Mouse (Mus musculus) intestine, embryonic 16.5 days (tissue): ENCODE measurements around the gene Lrfn2. TPM values are rescaled to one million over a fixed set of nuclear protein-coding genes. Genes with fewer than 3 reads are reported as not detected.

Experiments used
- ATAC-seq: fragments of 200-750 bp; cut with Nextera tagmentation; 2 replicates; pipeline ENCODE4 v1.8.0; 2017; ENCODE audit warnings: moderate TSS enrichment, moderate library complexity
- H3K27ac ChIP-seq: fragments of 300-500 bp; sonication (generic); 2 replicates; pipeline ENCODE4 v1.5.1; 2014; ENCODE audit warnings: mild to moderate bottlenecking, low read length
- H3K27me3 ChIP-seq: fragments of 300-500 bp; sonication (generic); replicated peaks from 2 replicates; pipeline ENCODE4 v1.6.1; 2014; ENCODE audit warnings: low read length, control low read depth, mixed read lengths; ENCODE audit not compliant: control insufficient read depth, insufficient read depth
- H3K36me3 ChIP-seq: fragments of 300-500 bp; sonication (generic); 2 replicates; pipeline ENCODE4 v1.6.1; 2014; ENCODE audit warnings: low read length, control low read depth; ENCODE audit not compliant: control insufficient read depth, insufficient read depth
- H3K4me1 ChIP-seq: fragments of 300-500 bp; sonication (generic); 2 replicates; pipeline ENCODE4 v1.6.1; 2014; ENCODE audit warnings: low read length, control low read depth, mixed read lengths; ENCODE audit not compliant: control insufficient read depth, insufficient read depth
- H3K4me2 ChIP-seq: fragments of 300-500 bp; sonication (generic); 2 replicates; pipeline ENCODE4 v1.6.1; 2014; ENCODE audit warnings: low read depth, low read length, control low read depth
- H3K4me3 ChIP-seq: fragments of 300-500 bp; sonication (generic); 2 replicates; pipeline ENCODE4 v1.5.1; 2014; ENCODE audit warnings: mild to moderate bottlenecking, low read length
- H3K9ac ChIP-seq: fragments of 300-500 bp; sonication (generic); 2 replicates; pipeline ENCODE4 v1.6.1; 2014; ENCODE audit warnings: low read depth, low read length
- H3K9me3 ChIP-seq: fragments of 300-500 bp; sonication (generic); 2 replicates; pipeline ENCODE4 v1.6.1; 2016; ENCODE audit warnings: low read length, control low read depth; ENCODE audit not compliant: control insufficient read depth
- WGBS: fragments of 180-500 bp; shearing (Covaris S2); extraction: QIAGEN DNeasy Blood & Tissue Kit; methylation state at CpG from one replicate; pipeline ENCODE4 v1.1.7; 2014; 5-methylcytosine and 5-hydroxymethylcytosine counted together
- polyA plus RNA-seq: library from polyadenylated mRNA; unstranded; fragments of >200 nt; fragmentation: Nextera tagmentation; extraction: Ambion mirVana; gene quantifications from 2 replicates; pipeline ENCODE4 v1.2.1, GENCODE M21; 2015

Lrfn2 gene
- polyA plus RNA-seq, 1 experiment from 2014 or later = 0.62 TPM

DNA sequence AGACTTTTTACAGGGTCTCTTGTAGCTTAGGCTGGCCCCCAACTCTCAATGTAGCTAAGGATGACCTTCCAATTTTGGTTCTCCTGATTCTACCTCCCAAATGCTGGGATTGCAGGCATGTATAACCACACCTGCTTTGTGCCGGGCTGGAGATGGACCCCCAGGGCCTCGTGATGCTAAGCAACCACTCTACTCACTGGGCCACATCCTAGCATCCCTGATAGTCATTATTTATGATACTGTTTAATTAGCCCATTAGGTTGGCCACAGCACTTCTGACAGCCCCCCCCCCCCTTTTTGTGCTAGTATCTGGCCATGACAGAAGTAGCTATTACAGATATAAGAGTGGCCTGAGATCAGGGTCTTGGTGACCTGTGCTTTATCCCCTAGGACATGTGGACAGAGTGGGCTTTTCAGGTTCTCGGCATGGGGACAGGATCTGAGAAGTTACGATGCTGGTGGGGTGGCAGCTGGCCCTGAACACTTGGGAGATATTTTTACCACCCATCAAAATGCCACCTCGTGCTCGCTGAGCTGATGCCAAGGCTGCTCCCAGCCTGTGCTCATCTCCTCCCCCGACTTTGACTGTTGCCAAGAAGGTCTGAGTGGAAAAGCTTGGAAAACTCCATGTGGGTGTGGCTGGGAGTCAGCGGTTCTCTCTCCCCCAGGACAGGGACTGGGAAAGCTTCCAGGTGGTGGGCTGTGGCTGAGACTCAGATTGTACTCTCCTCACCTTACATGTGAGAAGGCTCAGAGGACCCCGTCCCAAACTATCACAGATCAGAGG is 151.6 kb downstream of the Lrfn2 start:
- Histone ChIP-seq H3K4me3 (no peak overlapping the region), H3K27me3 (no peaks in the 10 kb centered on the region), H3K4me1 (no peaks in the 10 kb centered on the region), H3K9ac (no peak overlapping the region), H3K36me3 (no peaks in the 10 kb centered on the region), H3K9me3 (no peaks in the 10 kb centered on the region), H3K27ac (no peak overlapping the region), H3K4me2 (no peak overlapping the region)
- no peak for ATAC-seq
- WGBS = 68% methylated on average over 9 of the region's 9 CpGs

DNA sequence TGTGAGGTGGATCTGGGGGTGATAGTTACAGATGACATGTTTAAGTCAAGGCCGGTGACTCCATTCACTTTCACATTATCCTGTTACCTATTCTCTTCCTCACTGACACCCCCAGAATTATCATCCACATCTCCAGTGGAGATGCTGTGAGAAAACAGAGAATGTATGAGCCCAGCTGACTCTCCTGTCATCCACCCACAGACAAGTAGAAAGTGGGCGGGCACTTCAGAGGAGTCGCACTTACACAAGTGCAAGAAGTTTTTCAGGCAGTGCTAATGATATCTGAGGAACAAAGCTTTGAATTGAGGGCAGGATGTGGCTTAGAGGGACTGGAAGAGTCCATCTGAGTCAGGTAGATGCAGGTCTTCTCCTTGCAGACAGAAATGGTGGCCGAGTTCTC is 152.9 kb downstream of the Lrfn2 start:
- H3K4me1 ChIP-seq = no peaks in the 10 kb centered on the region
- no peaks in the 10 kb centered on the region for H3K36me3 ChIP-seq
- WGBS = 89% methylated on average over 4 of the region's 4 CpGs
- H3K9me3 ChIP-seq = no peaks in the 10 kb centered on the region
- H3K4me3 ChIP-seq = no peak overlapping the region
- no peak overlapping the region for H3K4me2 ChIP-seq
- no peaks in the 10 kb centered on the region for H3K27me3 ChIP-seq
- H3K27ac ChIP-seq = no peak overlapping the region
- no peak overlapping the region for H3K9ac ChIP-seq
- no peak for ATAC-seq

DNA sequence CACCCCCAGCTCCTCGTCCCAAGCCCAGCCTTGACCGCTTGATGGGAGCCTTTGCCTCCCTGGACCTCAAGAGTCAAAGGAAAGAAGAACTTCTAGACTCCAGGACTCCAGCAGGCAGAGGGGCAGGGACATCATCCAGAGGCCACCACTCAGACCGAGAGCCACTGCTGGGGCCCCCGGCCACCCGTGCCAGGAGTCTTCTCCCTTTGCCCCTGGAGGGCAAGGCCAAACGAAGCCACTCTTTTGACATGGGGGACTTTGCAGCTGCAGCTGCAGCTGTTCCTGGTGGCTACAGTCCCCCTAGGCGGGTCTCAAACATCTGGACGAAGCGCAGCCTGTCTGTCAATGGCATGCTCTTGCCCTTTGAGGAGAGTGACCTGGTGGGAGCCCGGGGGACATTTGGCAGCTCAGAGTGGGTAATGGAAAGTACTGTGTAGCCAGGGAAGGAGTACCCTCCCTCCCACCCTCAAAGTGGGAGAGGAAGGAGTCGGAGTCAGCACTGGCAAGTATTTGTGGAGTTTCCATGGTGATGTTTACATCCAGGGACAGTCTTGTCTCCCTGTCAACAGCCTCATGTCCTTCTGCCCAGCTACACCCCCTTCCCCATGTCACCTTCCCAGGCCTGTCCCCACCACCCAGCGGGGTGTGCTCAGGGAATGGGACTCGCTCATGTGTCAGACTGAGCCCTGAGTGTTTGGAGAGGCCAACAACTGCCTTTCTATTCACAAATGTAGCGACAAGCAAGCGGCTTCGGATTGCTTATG is 164.8 kb downstream of the Lrfn2 start:
- Histone ChIP-seq H3K27me3 (no peaks in the 10 kb centered on the region), H3K4me1 (no peaks in the 10 kb centered on the region), H3K4me2 (no peak overlapping the region), H3K4me3 (no peak overlapping the region), H3K9me3 (no peaks in the 10 kb centered on the region), H3K36me3 (no peaks in the 10 kb centered on the region), H3K27ac (no peak overlapping the region), H3K9ac (no peak overlapping the region)
- 76% methylated on average over 16 of the region's 16 CpGs for WGBS
- ATAC-seq = no peak

DNA sequence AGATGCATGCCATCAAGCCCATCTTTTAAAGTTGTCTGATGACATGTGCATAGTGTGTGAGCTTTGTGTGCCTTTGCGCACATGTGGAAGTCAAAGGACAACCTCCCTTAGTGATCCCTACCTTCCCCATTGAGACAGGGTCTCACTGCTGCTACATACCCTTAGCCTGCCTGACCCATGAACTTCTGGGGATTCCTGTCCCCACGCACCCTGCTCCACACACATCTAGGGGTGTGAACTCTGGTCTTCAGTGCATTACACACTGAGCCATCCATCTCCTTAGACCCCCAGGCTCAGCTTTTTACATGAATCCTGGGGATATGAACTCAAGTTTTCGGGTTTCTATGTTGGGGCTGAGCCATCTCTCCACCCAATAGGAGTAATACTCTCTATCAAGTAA is 179.2 kb downstream of the Lrfn2 start:
- ATAC-seq = no peak
- 91% methylated on average over 3 of the region's 3 CpGs for WGBS
- Histone ChIP-seq H3K4me3 (no peak overlapping the region), H3K4me1 (no peaks in the 10 kb centered on the region), H3K9ac (no peak overlapping the region), H3K27ac (no peak overlapping the region), H3K4me2 (no peak overlapping the region), H3K27me3 (no peaks in the 10 kb centered on the region), H3K36me3 (no peaks in the 10 kb centered on the region), H3K9me3 (no peaks in the 10 kb centered on the region)

DNA sequence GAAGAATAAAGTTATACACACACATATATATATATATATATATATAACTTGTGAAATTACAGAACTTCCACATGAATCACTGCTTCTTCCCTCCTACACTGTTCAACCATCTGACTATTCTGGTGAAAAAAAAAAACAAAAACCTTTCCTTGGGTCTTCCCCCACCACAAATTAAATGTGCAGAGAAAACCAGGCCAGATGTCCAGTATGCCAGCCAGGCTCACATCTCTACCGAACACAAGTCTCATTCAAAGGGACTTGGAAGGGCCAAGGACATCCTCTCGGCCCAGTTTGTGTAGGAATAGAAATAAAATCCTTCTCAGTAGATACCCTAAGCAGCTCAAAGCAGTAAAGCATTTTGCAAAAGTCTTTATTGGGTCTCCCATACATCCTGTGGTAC is 179.7 kb downstream of the Lrfn2 start:
- Histone ChIP-seq H3K9ac (no peak overlapping the region), H3K9me3 (no peaks in the 10 kb centered on the region), H3K4me3 (no peak overlapping the region), H3K4me1 (no peaks in the 10 kb centered on the region), H3K36me3 (no peaks in the 10 kb centered on the region), H3K27ac (no peak overlapping the region), H3K27me3 (no peaks in the 10 kb centered on the region), H3K4me2 (no peak overlapping the region)
- ATAC-seq = no peak
- 88% methylated on average over 2 of the region's 2 CpGs for WGBS

DNA sequence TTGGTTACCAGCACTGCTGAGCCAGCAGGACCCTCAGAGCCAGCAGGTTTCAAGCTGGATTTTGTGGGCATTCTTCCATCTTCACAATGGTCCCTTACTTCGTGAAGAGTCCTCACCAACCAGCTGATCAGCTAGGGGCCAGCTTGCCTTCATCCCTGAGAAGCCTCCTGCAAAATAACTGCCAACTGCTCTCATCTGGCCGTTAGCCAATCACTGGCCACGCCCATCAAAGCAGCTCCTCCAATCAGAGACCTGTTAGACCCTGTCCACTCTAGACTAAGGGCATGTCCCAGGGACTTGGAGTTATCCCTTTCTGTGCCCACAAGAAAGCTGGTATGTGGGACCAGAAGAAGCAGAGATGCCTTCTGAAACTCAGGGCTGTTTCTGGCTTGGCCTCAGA is 181.2 kb downstream of the Lrfn2 start:
- Histone ChIP-seq H3K4me1 (no peaks in the 10 kb centered on the region), H3K27ac (no peak overlapping the region), H3K27me3 (no peaks in the 10 kb centered on the region), H3K36me3 (no peaks in the 10 kb centered on the region), H3K9me3 (no peaks in the 10 kb centered on the region), H3K4me2 (no peak overlapping the region), H3K4me3 (no peak overlapping the region), H3K9ac (no peak overlapping the region)
- ATAC-seq = no peak
- 44% methylated on average over 3 of the region's 3 CpGs for WGBS

DNA sequence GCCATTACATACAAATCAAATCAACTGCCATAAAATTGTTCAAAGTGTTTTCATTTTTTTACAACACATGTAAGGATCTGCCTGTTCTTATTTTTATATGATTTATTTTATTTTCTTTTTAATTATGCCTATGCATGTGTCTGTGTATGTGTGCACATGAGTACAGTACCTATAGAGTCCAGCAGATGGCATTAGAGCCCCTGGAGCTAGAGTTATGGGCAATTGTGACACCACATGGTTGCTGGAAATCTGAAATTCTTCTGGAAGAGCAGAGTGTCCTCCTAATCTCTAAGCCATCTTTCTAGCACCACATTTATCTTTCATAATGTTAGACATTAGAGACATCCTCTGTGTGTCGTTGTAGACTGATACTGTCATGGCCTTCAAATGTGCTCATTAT is 192.0 kb downstream of the Lrfn2 start:
- Histone ChIP-seq H3K4me2 (no peak overlapping the region), H3K9ac (no peak overlapping the region), H3K27ac (no peak overlapping the region), H3K4me3 (no peak overlapping the region), H3K9me3 (no peaks in the 10 kb centered on the region), H3K36me3 (no peaks in the 10 kb centered on the region), H3K4me1 (no peaks in the 10 kb centered on the region), H3K27me3 (no peaks in the 10 kb centered on the region)
- WGBS = 80% methylated on average over 1 of the region's 1 CpGs
- no peak for ATAC-seq

DNA sequence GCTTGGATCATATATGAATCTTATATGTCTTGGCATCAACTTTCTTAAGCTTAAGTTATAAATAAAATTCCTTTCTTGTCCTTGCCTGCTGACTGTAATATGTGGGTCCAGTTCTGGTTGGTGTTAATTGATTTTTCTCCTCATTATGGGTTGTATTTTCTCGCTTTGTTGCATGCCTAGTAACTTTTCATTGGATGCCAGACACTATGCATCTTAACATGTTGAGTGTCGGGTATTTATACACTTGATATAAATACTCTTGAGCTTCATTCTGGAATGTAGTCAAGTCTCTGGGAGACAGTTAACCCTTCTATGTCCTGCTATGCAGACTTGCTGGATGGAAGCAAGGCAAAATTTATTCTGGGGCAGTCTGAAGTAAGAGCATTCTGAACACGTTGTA is 192.5 kb downstream of the Lrfn2 start:
- H3K4me3 ChIP-seq = no peak overlapping the region
- H3K36me3 ChIP-seq = no peaks in the 10 kb centered on the region
- 55% methylated on average over 3 of the region's 3 CpGs for WGBS
- H3K9ac ChIP-seq = no peak overlapping the region
- H3K9me3 ChIP-seq = no peaks in the 10 kb centered on the region
- H3K27me3 ChIP-seq = no peaks in the 10 kb centered on the region
- no peak overlapping the region for H3K4me2 ChIP-seq
- ATAC-seq = no peak
- H3K4me1 ChIP-seq = no peaks in the 10 kb centered on the region
- no peak overlapping the region for H3K27ac ChIP-seq
